Mouse (Mus musculus) heart, embryonic 16.5 days (tissue): Measurements from ENCODE around the gene Ism1. TPM values are rescaled to one million over a fixed set of nuclear protein-coding genes. Genes with fewer than 3 reads are reported as not detected.

Source experiments
- ATAC-seq: fragments of 200-750 bp; cut with Nextera tagmentation; replicated peaks from 2 replicates; pipeline ENCODE4 v1.8.0; 2017; ENCODE audit warnings: moderate number of reproducible peaks; ENCODE audit not compliant: insufficient read depth, low FRiP score; ENCODE audit errors: extremely low read depth
- H3K27ac ChIP-seq: fragments of 300-500 bp; sonication (generic); 2 replicates; pipeline ENCODE4 v1.5.1; 2014; ENCODE audit warnings: mild to moderate bottlenecking, low read length, control low read depth, moderate library complexity
- H3K27me3 ChIP-seq: fragments of 300-500 bp; sonication (generic); 2 replicates; pipeline ENCODE4 v1.6.1; 2014; ENCODE audit warnings: low read length, mixed read lengths; ENCODE audit not compliant: control insufficient read depth, insufficient read depth
- H3K36me3 ChIP-seq: fragments of 300-500 bp; sonication (generic); 2 replicates; pipeline ENCODE4 v1.6.1; 2014; ENCODE audit not compliant: control insufficient read depth, insufficient read depth
- H3K4me1 ChIP-seq: fragments of 300-500 bp; sonication (generic); 2 replicates; pipeline ENCODE4 v1.6.1; 2014; ENCODE audit warnings: low read length, mixed read lengths; ENCODE audit not compliant: control insufficient read depth, insufficient read depth
- H3K4me2 ChIP-seq: fragments of 300-500 bp; sonication (generic); 2 replicates; pipeline ENCODE4 v1.6.1; 2014; ENCODE audit warnings: low read depth, mild to moderate bottlenecking, control low read depth, low read length
- H3K4me3 ChIP-seq: fragments of 300-500 bp; sonication (generic); 2 replicates; pipeline ENCODE4 v1.5.1; 2014; ENCODE audit warnings: mild to moderate bottlenecking, control low read depth, low read length
- H3K9ac ChIP-seq: fragments of 300-500 bp; sonication (generic); 2 replicates; pipeline ENCODE4 v1.6.1; 2014; ENCODE audit warnings: low read length, control low read depth
- H3K9me3 ChIP-seq: fragments of 300-500 bp; sonication (generic); replicated peaks from 2 replicates; pipeline ENCODE4 v1.6.1; 2016; ENCODE audit warnings: low read length; ENCODE audit not compliant: control insufficient read depth
- WGBS: fragments of 180-500 bp; shearing (Covaris S2); extraction: QIAGEN DNeasy Blood & Tissue Kit; methylation state at CpG from one replicate; pipeline ENCODE4 v1.1.7; 2014; 5-methylcytosine and 5-hydroxymethylcytosine counted together
- polyA plus RNA-seq: library from polyadenylated mRNA; unstranded; fragments of >200 nt; fragmentation: Nextera tagmentation; extraction: Ambion mirVana; gene quantifications from 2 replicates; pipeline ENCODE4 v1.2.1, GENCODE M21; 2015

Gene Ism1
- polyA plus RNA-seq, 1 experiment from 2014 or later = 0.62 TPM

DNA sequence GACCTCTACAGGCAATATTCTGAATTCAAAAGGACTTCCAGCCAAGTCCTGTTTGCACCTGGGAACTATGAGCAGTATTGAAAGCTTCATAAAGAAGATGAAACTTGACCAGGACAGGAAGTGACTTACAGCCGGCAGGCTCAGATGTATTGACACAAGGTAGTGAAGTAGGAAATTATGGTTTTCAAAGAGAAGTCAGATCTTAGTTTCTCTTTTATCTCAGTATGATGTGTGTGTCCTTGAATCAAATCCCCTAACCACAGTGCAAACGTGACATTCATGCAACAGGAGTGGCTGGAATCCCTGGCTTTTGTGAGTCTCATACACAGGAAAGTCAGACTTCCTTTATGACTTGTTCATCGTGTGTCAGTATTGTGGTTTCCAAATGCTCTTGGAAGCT, 27.0 kb downstream of the Ism1 start:
- Histone ChIP-seq H3K27ac (no peak overlapping the region), H3K4me1 (no peaks in the 10 kb centered on the region), H3K9me3 (peaks cover 5% of the 10 kb centered on the region; the same call in 1 of the 2 replicates), H3K36me3 (no peaks in the 10 kb centered on the region), H3K27me3 (no peaks in the 10 kb centered on the region), H3K4me2 (no peak overlapping the region), H3K9ac (no peak overlapping the region), H3K4me3 (no peak overlapping the region)
- no peak for ATAC-seq
- 55% methylated on average over 3 of the region's 3 CpGs for WGBS

DNA sequence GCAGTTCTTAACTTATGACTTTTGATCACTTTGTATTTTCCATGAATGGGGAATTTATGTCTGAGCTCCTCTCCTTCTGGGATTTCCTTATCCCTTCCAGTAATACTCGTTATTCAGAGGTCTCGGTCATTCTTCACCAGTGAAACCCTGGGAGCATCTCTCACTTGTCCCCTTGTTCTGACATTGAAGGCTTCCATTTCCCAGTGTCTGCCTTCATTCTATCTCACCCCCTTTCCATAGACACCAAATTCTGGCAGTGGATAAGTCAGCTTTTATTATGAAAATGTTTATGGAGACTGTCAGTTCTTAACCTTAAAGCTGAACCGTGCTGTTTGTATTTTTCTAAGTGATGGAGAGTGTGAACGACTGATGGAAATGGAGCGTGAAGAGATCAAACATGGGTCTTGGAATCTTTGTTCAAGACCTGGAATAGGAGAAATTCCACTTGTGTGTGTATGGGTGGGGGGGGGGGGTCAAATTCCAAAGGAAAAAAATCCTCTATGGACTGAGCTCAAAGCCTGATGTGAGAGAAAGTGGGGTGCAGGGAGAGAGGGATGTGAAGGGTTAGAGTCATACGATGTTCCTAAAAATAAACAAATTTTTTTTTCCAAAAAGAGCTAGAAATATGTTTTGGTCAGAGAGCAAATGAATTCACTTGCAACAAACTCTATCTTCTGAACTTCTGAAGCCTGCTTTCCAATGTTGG, 30.4 kb downstream of the Ism1 start:
- Histone ChIP-seq H3K27ac (no peak overlapping the region), H3K4me3 (no peak overlapping the region), H3K27me3 (no peaks in the 10 kb centered on the region), H3K9me3 (no peaks in the 10 kb centered on the region), H3K36me3 (no peaks in the 10 kb centered on the region), H3K4me1 (no peaks in the 10 kb centered on the region), H3K4me2 (no peak overlapping the region), H3K9ac (no peak overlapping the region)
- no peak for ATAC-seq
- WGBS = 69% methylated on average over 6 of the region's 6 CpGs

DNA sequence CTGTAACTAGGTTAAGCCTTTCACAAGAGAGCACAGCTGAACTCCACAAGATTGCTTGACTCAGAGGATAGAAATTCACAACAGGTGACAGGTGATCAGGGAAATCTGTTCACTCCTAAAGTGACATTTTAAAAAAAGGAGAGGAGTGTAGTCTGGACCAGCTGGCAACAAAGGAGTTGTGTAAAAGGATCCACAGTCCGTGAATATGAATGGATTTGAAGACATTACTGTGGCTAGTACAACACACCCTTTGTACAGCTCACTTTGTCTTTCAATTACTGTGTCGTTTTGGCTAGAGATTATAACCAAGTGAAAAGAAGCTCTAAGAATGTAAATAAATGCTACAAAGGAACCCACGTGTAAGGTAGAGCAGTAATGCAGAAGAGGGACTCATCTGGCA, 33.7 kb downstream of the Ism1 start:
- WGBS = 49% methylated on average over 3 of the region's 3 CpGs
- Histone ChIP-seq H3K27me3 (no peaks in the 10 kb centered on the region), H3K4me3 (no peak overlapping the region), H3K27ac (no peak overlapping the region), H3K9me3 (0 out of 2 replicates have a peak, but pooled peaks cover 2% of the 10 kb centered on the region), H3K9ac (no peak overlapping the region), H3K4me2 (no peak overlapping the region), H3K4me1 (no peaks in the 10 kb centered on the region), H3K36me3 (no peaks in the 10 kb centered on the region)
- no peak for ATAC-seq

DNA sequence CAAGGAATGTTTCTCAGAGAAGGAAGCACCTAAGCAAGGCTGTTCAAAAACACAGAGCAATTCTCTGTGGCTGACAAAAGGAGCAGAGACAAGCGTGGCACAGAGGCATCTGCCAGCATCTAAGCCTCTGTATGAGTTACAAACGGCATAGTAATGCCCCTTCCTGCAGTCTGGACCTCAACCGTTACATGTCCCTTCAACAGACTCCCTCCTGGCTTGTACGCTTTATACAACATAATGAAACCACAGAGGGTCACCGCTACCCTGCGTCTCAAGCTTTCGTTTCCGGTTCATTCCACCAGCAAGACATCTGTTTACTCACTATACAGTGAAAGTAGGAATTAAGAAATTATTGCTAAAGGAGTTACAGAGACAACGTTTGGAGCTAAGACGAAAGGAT, 34.1 kb downstream of the Ism1 start:
- 88% methylated on average over 10 of the region's 10 CpGs for WGBS
- H3K27ac ChIP-seq = no peak overlapping the region
- H3K9me3 ChIP-seq = peaks cover 2% of the 10 kb centered on the region; the same call in 1 of the 2 replicates
- no peaks in the 10 kb centered on the region for H3K36me3 ChIP-seq
- no peak overlapping the region for H3K4me2 ChIP-seq
- no peak for ATAC-seq
- H3K27me3 ChIP-seq = no peaks in the 10 kb centered on the region
- H3K4me1 ChIP-seq = no peaks in the 10 kb centered on the region
- H3K4me3 ChIP-seq = no peak overlapping the region
- H3K9ac ChIP-seq = no peak overlapping the region

DNA sequence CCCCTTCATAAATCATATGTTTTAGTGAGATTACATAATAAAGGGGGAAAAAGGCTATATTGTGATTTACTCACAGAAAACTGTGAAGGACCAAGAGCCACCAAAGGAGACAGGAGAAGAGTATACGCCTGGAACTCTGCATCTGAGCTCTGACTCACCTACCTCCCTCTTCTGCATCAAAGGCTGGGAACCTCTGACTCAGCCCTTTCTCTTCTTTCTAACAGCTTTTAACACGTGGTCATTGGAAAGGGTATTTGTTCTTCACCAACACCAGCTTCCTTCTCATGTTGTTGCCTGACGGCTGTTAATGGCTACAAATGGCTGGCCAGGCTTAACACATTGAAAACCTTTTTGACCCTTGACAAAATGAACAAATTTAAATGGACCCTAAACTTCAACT, 36.2 kb downstream of the Ism1 start:
- Histone ChIP-seq H3K9ac (no peak overlapping the region), H3K27me3 (no peaks in the 10 kb centered on the region), H3K36me3 (no peaks in the 10 kb centered on the region), H3K27ac (no peak overlapping the region), H3K9me3 (peaks cover 2% of the 10 kb centered on the region; the same call in 1 of the 2 replicates), H3K4me2 (no peak overlapping the region), H3K4me3 (no peak overlapping the region), H3K4me1 (peaks cover 4% of the 10 kb centered on the region; the same call in 1 of the 2 replicates)
- WGBS = 62% methylated on average over 3 of the region's 3 CpGs
- ATAC-seq = no peak

DNA sequence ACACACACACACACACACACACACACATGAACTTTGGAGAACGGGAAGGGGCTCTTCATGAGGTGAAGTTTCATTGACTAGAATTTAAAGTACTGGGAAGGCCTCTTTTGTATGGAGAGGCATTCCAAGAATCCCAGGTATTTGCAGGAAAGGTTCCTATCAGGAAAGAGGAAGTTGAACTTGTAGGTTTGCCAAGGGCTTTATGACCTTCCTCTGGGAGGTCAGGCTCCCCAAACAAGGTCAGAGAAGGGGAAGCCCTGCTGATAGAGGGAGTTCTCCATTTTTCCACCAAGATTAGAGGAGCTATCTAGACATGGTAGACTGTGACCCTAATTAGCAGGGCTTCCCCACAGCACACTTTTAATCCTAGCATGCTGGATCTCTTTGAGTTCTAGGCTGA, 39.8 kb downstream of the Ism1 start:
- Histone ChIP-seq H3K27me3 (no peaks in the 10 kb centered on the region), H3K36me3 (no peaks in the 10 kb centered on the region), H3K4me1 (peaks cover 4% of the 10 kb centered on the region; the same call in 1 of the 2 replicates), H3K4me2 (no peak overlapping the region), H3K9me3 (peaks cover 2% of the 10 kb centered on the region; the same call in 1 of the 2 replicates), H3K4me3 (no peak overlapping the region), H3K27ac (no peak overlapping the region), H3K9ac (no peak overlapping the region)
- no peak for ATAC-seq
- WGBS = 26% methylated on average over 1 of the region's 1 CpGs

DNA sequence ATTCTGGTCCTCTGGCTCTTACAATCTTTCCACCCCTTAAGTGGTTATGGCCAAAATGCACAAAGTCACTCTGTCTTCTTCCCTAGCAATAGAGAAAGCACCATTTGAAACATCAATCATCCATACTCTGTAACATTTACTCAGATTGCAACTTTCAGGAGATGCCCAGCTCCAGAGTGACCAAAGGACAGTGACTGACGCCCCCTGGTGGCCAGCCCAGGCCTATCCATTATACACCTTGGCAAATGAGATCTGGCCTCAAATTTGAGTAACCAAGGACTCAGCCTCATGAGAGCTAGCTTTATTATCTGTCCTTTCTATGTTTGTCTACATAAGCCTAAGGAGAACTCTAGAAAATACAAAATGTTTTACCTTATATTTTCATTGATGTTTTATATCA, 44.7 kb downstream of the Ism1 start:
- ATAC-seq = no peak
- 0% methylated on average over 1 of the region's 1 CpGs for WGBS

DNA sequence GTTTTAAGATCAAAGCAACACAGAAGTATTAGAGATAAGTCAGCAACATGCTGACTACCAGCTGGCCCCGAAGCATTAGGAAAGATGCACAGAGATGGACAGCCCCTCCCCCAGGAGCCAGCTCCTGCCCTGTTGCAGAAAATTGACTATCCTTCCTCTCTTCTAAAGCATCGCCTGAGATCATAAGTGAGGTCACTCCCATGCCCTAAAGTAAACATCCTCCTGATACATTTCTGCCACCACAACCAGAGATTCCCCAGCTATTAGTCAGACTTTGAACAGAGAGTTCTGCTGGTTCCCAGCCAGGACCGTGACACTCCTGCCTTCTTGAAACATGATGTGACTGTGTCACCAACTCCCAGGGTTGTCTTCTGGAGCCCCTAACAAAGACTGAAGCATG, 45.3 kb downstream of the Ism1 start:
- H3K36me3 ChIP-seq = no peaks in the 10 kb centered on the region
- peaks cover 5% of the 10 kb centered on the region for H3K4me1 ChIP-seq
- H3K4me3 ChIP-seq = no peak overlapping the region
- no peak overlapping the region for H3K4me2 ChIP-seq
- 22% methylated on average over 3 of the region's 3 CpGs for WGBS
- no peak overlapping the region for H3K27ac ChIP-seq
- no peaks in the 10 kb centered on the region for H3K27me3 ChIP-seq
- H3K9me3 ChIP-seq = no peaks in the 10 kb centered on the region
- ATAC-seq = no peak
- H3K9ac ChIP-seq = no peak overlapping the region

More for the DNA sequence above, 44.7 kb downstream of the Ism1 start:
- Histone ChIP-seq H3K4me3 (no peak overlapping the region), H3K36me3 (no peaks in the 10 kb centered on the region), H3K4me2 (no peak overlapping the region), H3K9ac (no peak overlapping the region), H3K27me3 (no peaks in the 10 kb centered on the region), H3K27ac (no peak overlapping the region), H3K9me3 (no peaks in the 10 kb centered on the region), H3K4me1 (peaks cover 8% of the 10 kb centered on the region)

DNA sequence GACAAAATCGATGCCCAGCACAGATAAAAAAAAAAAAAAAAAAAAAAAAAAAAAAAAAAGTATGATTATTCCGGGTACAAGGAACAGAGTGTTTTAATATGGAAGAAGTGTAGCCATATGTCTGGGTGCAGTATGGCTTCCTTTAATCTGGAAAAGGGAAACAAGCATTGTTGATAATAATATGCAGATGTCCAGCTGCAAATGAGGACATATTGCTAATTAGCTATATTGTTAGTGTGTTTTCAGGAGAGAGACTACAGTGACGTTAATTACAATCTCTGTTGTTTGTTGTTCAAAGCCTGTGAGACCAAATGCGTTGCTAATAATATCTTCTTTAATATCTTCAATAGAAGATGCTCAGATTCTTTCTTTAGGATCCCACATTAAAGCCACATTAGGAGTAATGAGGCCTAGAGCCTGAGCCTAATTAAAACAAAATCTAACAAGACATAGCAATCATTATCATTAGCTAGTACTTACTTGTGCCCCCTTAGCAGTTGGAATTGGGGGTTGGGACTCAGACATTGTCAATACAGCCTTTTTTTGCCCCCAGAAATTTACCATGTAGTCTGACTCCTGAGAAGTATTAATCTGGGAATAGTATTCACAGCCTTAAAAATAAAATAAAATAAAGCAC, 46.3 kb downstream of the Ism1 start:
- H3K36me3 ChIP-seq = no peaks in the 10 kb centered on the region
- H3K9ac ChIP-seq = no peak overlapping the region
- 62% methylated on average over 4 of the region's 4 CpGs for WGBS

More for the DNA sequence above, 46.3 kb downstream of the Ism1 start:
- ATAC-seq = no peak
- H3K27ac ChIP-seq = no peak overlapping the region
- no peak overlapping the region for H3K4me3 ChIP-seq
- H3K4me1 ChIP-seq = peaks cover 5% of the 10 kb centered on the region
- no peaks in the 10 kb centered on the region for H3K9me3 ChIP-seq
- H3K27me3 ChIP-seq = no peaks in the 10 kb centered on the region
- no peak overlapping the region for H3K4me2 ChIP-seq
